Mouse (Mus musculus) heart, embryonic 15.5 days (tissue): Measurements from ENCODE around the gene Tcte3. TPM values are rescaled to one million over a fixed set of nuclear protein-coding genes. Genes with fewer than 3 reads are reported as not detected.
"Not testable (repeated sequence)": the region's sequence is repeated elsewhere in the genome, so short reads cannot be mapped to it uniquely, and the experiment has no call there.

ENCODE experiments used
- ATAC-seq: fragments of 200-750 bp; cut with Nextera tagmentation; replicated peaks from 2 replicates; pipeline ENCODE4 v1.8.0; 2017; ENCODE audit warnings: low read depth, moderate TSS enrichment; ENCODE audit not compliant: insufficient number of reproducible peaks, insufficient read depth, low FRiP score
- H3K27ac ChIP-seq: fragments of 300-500 bp; sonication (generic); 2 replicates; pipeline ENCODE4 v1.5.1; 2015; ENCODE audit warnings: mild to moderate bottlenecking, inconsistent platforms
- H3K27me3 ChIP-seq: fragments of 300-500 bp; sonication (generic); 2 replicates; pipeline ENCODE4 v1.6.1; 2015; ENCODE audit warnings: inconsistent platforms
- H3K36me3 ChIP-seq: fragments of 300-500 bp; sonication (generic); 2 replicates; pipeline ENCODE4 v1.6.1; 2015; ENCODE audit warnings: mild to moderate bottlenecking, inconsistent platforms
- H3K4me1 ChIP-seq: fragments of 300-500 bp; sonication (generic); replicated peaks from 2 replicates; pipeline ENCODE4 v1.6.1; 2015; ENCODE audit warnings: inconsistent platforms
- H3K4me2 ChIP-seq: fragments of 300-500 bp; sonication (generic); 2 replicates; pipeline ENCODE4 v1.6.1; 2015; ENCODE audit warnings: inconsistent platforms, mild to moderate bottlenecking, moderate library complexity
- H3K4me3 ChIP-seq: fragments of 300-500 bp; sonication (generic); 2 replicates; pipeline ENCODE4 v1.5.1; 2015; ENCODE audit warnings: mild to moderate bottlenecking, inconsistent platforms
- H3K9ac ChIP-seq: fragments of 300-500 bp; sonication (generic); 2 replicates; pipeline ENCODE4 v1.6.1; 2015; ENCODE audit warnings: mild to moderate bottlenecking, inconsistent platforms
- H3K9me3 ChIP-seq: fragments of 300-500 bp; sonication (generic); replicated peaks from 2 replicates; pipeline ENCODE4 v1.6.1; 2016; ENCODE audit warnings: inconsistent platforms
- WGBS: fragments of 180-500 bp; shearing (Covaris S2); methylation state at CpG from one replicate; pipeline ENCODE4 v1.1.7; 2015; ENCODE audit warnings: mixed read lengths; 5-methylcytosine and 5-hydroxymethylcytosine counted together
- polyA plus RNA-seq: library from polyadenylated mRNA; unstranded; fragments of >200 nt; fragmentation: Nextera tagmentation; extraction: Ambion mirVana; gene quantifications from 2 replicates; pipeline ENCODE4 v1.2.1, GENCODE M21; 2015

Tcte3 gene
- polyA plus RNA-seq: 1.00 TPM in 1 of 2 replicates, not detected in the other

DNA sequence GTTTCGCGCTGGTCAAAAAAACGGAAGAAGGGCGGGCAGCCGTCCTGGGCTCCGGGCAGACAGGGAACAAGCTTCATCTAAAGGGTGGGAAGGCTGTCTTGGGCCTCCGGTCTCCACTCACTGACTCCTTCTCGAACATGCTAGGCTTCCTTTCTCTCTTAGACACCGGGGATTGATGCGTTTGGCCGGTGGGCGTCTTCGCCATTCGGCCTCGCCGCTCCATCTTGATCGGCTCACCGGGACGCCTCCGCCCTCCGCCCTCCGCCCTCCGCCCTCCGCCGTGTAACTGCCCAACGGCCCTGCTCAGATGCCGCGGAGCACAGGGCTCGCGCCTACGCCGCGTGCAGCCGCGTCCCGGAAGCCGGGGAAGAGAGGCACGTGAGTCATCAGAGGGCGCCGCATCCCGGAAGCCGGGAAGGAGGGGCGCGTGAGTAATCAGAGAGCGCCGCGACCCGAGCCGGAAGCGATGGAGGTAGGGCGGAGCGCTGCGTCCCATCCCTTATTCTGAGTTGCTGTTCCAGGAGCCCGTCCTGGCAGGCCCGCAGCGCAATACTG lies at the start of gene Tcte3, which contains the start of the genes Ermard and Gm3448:
Tcte3 (minus strand) TSS at position 314 of the 555 bp plus-strand sequence.
Ermard (plus strand) TSS at position 34 of the 555 bp plus-strand sequence.
Gm3448 (minus strand) TSS at position 363 of the 555 bp plus-strand sequence.
- peak; percentile 96 for ATAC-seq
- not testable (repeated sequence) for H3K9me3 ChIP-seq, H3K27me3 ChIP-seq, H3K4me2 ChIP-seq, H3K9ac ChIP-seq, H3K36me3 ChIP-seq, H3K27ac ChIP-seq, H3K4me1 ChIP-seq
- 0 out of 2 replicates have a peak within 1 kb of the TSS, but pooled peaks have one; percentile 26 for H3K4me3 ChIP-seq
- no CpG with 5 or more reads among the region's 56 CpGs for WGBS

DNA sequence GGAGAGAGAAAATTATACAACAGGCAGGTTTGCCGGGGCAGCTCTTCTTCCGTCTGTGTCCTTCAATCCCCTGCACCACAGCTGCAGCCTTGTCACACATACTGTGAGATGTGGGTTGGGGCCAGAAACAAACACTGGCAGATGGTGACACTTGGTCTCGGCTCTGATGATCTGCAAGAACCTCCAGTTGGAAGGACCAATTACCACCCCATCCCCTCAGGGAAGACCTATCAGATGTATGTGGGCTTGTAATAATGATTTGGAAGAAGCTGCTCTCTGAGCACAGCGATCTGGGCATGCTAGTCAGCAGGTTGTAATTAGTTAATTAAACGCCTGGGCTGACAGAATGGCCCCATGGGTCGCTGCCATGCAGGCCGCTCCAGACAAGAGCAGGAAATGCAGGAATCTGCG lies 47.3 kb upstream of the Tcte3 start:
- Histone ChIP-seq H3K4me1 (peaks cover 12% of the 10 kb centered on the region), H3K27me3 (peaks cover 5% of the 10 kb centered on the region; the same call in 1 of the 2 replicates), H3K4me2 (no peak overlapping the region), H3K4me3 (no peak overlapping the region), H3K36me3 (no peaks in the 10 kb centered on the region), H3K9ac (no peak overlapping the region), H3K27ac (no peak overlapping the region), H3K9me3 (no peaks in the 10 kb centered on the region)
- ATAC-seq: no peak
- 41% methylated on average over 8 of the region's 8 CpGs for WGBS

DNA sequence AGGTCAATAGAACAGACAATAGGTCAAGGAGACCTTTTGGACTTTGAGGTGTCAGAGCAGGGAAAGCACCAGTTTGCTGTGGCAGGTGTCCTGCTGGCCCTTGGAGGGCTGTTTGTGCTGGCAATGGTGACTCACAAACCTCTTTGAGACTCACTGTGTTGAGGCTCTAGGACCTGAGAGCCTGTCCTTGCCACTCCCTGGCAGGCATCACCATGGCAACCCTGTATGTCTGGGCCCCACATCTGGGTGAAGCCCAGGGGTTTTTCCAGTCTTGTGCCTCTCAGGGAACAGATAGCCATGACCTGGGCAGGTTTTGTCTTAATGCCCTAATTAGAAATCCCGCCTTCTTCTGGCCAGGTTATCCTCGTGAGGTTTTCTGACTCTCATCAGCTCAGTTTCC lies 46.9 kb upstream of the Tcte3 start:
- ATAC-seq: no peak
- no peaks in the 10 kb centered on the region for H3K9me3 ChIP-seq
- H3K4me2 ChIP-seq: no peak overlapping the region

DNA sequence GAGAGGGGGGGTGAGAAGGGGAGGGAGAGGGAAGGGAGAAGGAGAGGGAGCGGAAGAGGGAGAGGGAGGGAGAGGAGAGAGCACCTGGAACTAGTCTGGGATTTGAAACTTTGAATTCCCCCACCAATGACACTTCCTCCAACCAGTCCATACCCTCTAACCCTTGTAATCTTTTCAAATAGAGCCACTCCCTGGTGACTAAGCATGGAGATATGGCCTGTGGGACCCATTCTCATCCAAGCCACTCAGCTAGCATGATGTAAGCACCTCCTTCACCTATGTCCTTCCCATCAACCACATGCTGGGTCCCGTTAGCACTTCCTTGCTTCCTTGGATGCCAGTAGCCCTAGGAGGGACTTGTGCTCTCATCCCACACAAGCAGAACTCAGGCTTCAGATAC lies 43.7 kb upstream of the Tcte3 start:
- H3K9ac ChIP-seq: no peak overlapping the region
- H3K9me3 ChIP-seq: no peaks in the 10 kb centered on the region
- H3K4me1 ChIP-seq: peaks cover 12% of the 10 kb centered on the region
- no peak overlapping the region for H3K4me2 ChIP-seq
- 57% methylated on average over 2 of the region's 2 CpGs for WGBS
- H3K27ac ChIP-seq: no peak overlapping the region
- H3K27me3 ChIP-seq: peaks cover 16% of the 10 kb centered on the region
- H3K36me3 ChIP-seq: no peaks in the 10 kb centered on the region
- ATAC-seq: no peak
- no peak overlapping the region for H3K4me3 ChIP-seq

More for the DNA sequence above, 46.9 kb upstream of the Tcte3 start:
- Histone ChIP-seq H3K4me1 (peaks cover 12% of the 10 kb centered on the region), H3K27me3 (peaks cover 5% of the 10 kb centered on the region; the same call in 1 of the 2 replicates), H3K27ac (no peak overlapping the region), H3K9ac (no peak overlapping the region), H3K4me3 (no peak overlapping the region), H3K36me3 (no peaks in the 10 kb centered on the region)
- 41% methylated on average over 2 of the region's 2 CpGs for WGBS

DNA sequence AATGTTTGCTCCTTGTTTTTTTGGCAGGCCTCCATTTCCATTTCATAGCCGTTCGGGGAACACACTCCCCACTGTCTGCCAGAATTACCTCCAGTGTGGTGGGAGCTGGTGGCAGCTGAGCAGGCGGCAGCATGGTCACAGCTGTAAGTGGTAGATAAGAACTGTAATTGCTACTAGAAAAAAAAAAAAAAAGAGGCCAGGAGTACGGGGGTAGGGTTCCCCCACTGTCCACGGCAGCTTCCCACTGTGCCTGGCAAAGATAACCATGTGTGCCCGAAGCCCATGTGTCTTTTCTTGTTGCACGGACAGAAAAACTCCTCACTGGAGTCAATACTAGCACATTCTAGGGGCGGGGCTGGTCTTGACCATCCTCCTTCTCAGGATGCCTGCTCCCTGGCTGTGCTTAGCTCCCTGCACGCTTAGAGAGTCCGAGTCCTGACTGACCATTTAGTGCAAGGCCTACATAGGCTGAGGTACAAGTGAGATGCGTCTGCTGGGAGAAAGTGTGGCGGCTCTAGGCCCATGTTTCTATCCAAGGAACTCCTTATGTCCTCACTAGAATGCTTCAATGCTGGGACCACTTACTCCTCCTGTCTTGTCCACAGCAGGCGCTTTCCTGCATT lies 43.0 kb upstream of the Tcte3 start:
- H3K4me1 ChIP-seq: peaks cover 12% of the 10 kb centered on the region
- peak overlapping the region; percentile 28; the same call in 1 of the 2 replicates for H3K4me2 ChIP-seq
- 31% methylated on average over 13 of the region's 13 CpGs for WGBS
- H3K9ac ChIP-seq: no peak overlapping the region
- no peak overlapping the region for H3K4me3 ChIP-seq
- no peak; the same call in 1 of the 2 replicates for ATAC-seq
- peaks cover 16% of the 10 kb centered on the region for H3K27me3 ChIP-seq
- H3K36me3 ChIP-seq: no peaks in the 10 kb centered on the region
- no peaks in the 10 kb centered on the region for H3K9me3 ChIP-seq
- H3K27ac ChIP-seq: no peak overlapping the region

DNA sequence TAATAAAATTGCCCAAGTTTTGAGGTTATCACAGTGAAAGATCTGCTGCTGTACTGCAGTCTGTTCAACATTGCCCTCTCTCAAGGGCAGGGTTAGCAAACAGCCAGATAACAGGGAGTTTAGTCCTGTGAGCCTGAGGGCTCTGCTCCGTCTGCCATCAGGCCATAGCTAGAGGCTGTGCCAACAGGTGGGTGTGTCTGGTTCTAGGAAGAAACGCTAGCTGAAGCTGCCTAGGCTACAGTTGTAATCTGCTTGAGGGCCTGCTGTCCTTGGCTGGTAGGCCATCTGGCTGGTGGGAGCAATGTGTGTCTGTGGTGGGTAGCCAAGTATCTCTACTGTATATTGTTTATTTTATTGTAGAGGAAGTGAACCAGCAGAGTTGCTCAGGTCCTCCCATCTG lies 36.2 kb upstream of the Tcte3 start:
- Histone ChIP-seq H3K4me2 (no peak overlapping the region), H3K9me3 (no peaks in the 10 kb centered on the region), H3K36me3 (no peaks in the 10 kb centered on the region), H3K27me3 (peaks cover 13% of the 10 kb centered on the region; the same call in 1 of the 2 replicates), H3K4me1 (no peaks in the 10 kb centered on the region), H3K27ac (no peak overlapping the region), H3K4me3 (no peak overlapping the region), H3K9ac (no peak overlapping the region)
- WGBS: 21% methylated on average over 2 of the region's 2 CpGs
- ATAC-seq: no peak

DNA sequence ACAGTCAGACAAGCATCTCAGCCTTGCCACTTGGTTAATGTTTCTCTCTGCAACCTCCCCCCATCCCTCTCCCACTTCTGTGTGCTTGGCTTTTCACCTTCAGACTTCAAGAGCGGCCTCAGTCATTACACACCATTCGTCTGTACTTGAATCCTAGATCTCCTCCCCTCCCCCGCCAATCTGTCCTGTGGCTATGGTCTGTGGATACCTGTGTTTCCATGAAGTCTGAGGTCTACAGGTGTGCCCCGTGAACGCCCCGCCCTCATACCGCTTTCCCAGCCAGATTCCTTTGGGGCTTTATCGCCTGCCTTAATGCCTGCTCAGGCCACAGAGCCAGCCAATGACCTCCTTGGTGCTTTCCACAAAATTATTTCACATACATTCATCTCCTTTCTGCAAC lies 33.7 kb upstream of the Tcte3 start:
- Histone ChIP-seq H3K4me2 (no peak overlapping the region), H3K4me3 (no peak overlapping the region), H3K36me3 (no peaks in the 10 kb centered on the region), H3K27ac (no peak overlapping the region), H3K9me3 (no peaks in the 10 kb centered on the region), H3K27me3 (peaks cover 3% of the 10 kb centered on the region; the same call in 1 of the 2 replicates), H3K9ac (no peak overlapping the region), H3K4me1 (no peaks in the 10 kb centered on the region)
- 74% methylated on average over 8 of the region's 8 CpGs for WGBS
- no peak for ATAC-seq

DNA sequence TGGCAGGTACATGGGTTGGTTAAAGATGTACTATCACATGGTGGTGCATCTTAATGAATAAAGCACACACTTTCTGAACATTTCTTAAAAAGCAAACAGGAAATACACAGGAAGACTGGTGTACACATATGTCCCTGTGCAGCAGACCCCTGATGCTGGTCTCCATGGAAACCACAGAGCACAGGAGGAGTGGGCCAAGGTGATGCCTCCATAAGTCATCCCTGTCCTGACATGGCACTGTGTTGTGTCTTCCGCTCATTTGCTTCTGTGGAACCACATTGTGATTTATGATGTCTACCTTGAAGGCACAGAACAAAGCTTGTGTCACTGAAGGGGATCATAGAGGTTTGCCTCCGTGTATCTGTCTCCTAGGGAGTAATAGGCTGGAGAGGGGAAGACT lies 30.9 kb upstream of the Tcte3 start:
- WGBS: 83% methylated on average over 2 of the region's 2 CpGs
- Histone ChIP-seq H3K9me3 (no peaks in the 10 kb centered on the region), H3K9ac (no peak overlapping the region), H3K36me3 (no peaks in the 10 kb centered on the region), H3K4me2 (no peak overlapping the region), H3K4me3 (no peak overlapping the region), H3K27ac (no peak overlapping the region), H3K4me1 (0 out of 2 replicates have a peak, but pooled peaks cover 9% of the 10 kb centered on the region), H3K27me3 (peaks cover 3% of the 10 kb centered on the region; the same call in 1 of the 2 replicates)
- ATAC-seq: no peak

DNA sequence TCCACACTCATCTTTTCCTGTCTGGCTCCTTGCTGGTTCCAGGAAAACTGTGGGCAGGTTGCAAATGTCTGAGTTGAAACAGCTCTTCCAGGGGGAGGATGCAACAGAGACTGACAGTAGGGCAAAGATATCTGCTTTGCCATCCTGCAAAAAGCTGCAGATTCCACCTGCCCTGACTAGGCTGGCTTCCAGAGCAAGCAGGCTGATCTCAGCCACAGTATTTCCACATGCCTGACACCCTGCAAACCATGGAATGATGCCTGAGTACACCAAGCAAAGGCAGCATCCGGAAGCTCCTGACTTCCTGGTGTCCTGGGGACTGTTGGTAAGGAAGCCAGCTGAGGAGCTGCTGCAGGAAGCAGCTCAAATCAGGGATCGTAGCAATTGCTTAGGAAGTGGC lies 27.8 kb upstream of the Tcte3 start:
- no peak overlapping the region for H3K4me3 ChIP-seq
- H3K4me2 ChIP-seq: no peak overlapping the region
- H3K27me3 ChIP-seq: peaks cover 4% of the 10 kb centered on the region; the same call in 1 of the 2 replicates
- peak; percentile 28; the same call in 1 of the 2 replicates for ATAC-seq
- H3K9me3 ChIP-seq: no peaks in the 10 kb centered on the region
- H3K4me1 ChIP-seq: peaks cover 24% of the 10 kb centered on the region
- H3K36me3 ChIP-seq: no peaks in the 10 kb centered on the region
- 51% methylated on average over 2 of the region's 2 CpGs for WGBS
- no peak overlapping the region for H3K27ac ChIP-seq
- no peak overlapping the region for H3K9ac ChIP-seq

DNA sequence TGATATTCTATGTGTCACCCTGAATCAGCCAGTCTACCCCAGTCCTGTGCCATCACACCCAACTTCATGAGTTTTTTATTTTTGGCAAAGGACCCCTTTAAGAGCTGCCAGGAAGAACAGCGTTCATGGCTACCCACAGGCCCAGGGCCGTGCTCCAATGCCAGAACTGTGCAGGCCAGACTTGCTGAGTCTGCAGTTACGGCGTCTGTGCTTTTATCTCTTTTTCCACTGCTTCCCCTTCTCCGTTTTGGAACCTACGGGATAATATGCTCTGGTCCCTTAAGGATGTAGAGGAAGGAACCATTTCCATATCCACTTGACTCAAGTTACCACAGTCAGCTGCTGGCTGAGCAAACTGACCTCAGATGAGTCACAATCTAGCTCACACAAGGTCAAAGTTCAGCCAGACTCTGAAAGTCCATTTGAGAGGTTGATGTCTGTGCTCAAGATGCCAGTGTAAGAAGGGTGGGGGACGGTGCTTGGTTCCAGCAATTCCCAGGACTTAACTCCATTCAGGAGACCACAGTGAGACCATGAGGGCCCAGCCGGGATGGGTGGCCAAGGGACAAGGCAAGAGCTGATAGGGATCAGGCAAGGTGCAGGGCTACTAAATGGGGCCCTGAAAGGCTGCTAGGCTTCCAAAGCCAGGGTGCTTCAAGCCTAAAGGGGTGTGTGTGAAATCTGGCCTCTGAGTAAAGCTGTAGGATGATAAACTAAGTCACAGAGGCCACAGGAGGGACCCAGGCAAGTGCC lies 26.9 kb upstream of the Tcte3 start:
- no peak overlapping the region for H3K27ac ChIP-seq
- 49% methylated on average over 8 of the region's 8 CpGs for WGBS

DNA sequence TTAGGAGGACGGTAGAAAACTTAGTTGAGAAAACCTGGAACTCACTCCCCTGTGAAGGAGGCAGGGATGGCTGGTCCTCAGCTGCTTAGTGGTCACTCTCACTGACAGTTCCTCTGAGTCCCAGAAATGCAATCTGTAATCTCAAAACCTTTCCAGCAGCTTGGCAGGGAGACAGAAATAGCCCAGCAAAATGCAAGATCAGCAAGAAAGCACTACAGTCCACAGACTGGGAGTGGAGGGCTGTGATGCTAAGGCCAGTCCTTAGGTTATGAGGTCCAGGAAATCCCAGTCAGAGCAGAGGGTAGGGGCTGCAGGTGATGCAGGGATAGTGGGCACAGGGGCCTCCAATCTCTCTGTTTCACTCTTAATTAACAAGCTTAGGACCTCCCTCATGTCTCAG lies 25.6 kb upstream of the Tcte3 start:
- Histone ChIP-seq H3K9me3 (no peaks in the 10 kb centered on the region), H3K4me3 (no peak overlapping the region), H3K4me1 (peaks cover 24% of the 10 kb centered on the region), H3K27ac (no peak overlapping the region; the same call in 1 of the 2 replicates), H3K9ac (no peak overlapping the region), H3K36me3 (no peaks in the 10 kb centered on the region), H3K27me3 (peaks cover 14% of the 10 kb centered on the region), H3K4me2 (no peak overlapping the region)
- 44% methylated on average over 1 of the region's 1 CpGs for WGBS
- no peak for ATAC-seq

More for the DNA sequence above, 26.9 kb upstream of the Tcte3 start:
- no peak overlapping the region for H3K4me2 ChIP-seq
- H3K4me3 ChIP-seq: no peak overlapping the region
- H3K36me3 ChIP-seq: no peaks in the 10 kb centered on the region
- H3K4me1 ChIP-seq: peaks cover 24% of the 10 kb centered on the region
- no peaks in the 10 kb centered on the region for H3K9me3 ChIP-seq
- ATAC-seq: peak; percentile 28; the same call in 1 of the 2 replicates
- peaks cover 8% of the 10 kb centered on the region; the same call in 1 of the 2 replicates for H3K27me3 ChIP-seq
- no peak overlapping the region for H3K9ac ChIP-seq
